Mouse (Mus musculus) left cerebral cortex, adult 11 months (tissue): ENCODE measurements around the gene Mphosph10.

Experiments
- DNase-seq: peaks from one replicate; pipeline ENCODE4 v3.0.0; 2022; ENCODE audit warnings: low spot score

Gene Mphosph10

GRCm38 (mm10) chr7:64392122-64392818 lies at the start of gene Mphosph10, which contains the start of gene Mcee:
Mphosph10 (minus strand) TSS chr7:64392268.
Mcee (plus strand) TSS chr7:64392607.
- peak; percentile 91 for DNase-seq

- no peak for DNase-seq
Observed at GRCm38 (mm10) chr7:64440519-64440918, 48.5 kb upstream of the Mphosph10 start.

GRCm38 (mm10) chr7:64439595-64440518 lies 47.8 kb upstream of the Mphosph10 start:
- DNase-seq, result no peak

DNA sequence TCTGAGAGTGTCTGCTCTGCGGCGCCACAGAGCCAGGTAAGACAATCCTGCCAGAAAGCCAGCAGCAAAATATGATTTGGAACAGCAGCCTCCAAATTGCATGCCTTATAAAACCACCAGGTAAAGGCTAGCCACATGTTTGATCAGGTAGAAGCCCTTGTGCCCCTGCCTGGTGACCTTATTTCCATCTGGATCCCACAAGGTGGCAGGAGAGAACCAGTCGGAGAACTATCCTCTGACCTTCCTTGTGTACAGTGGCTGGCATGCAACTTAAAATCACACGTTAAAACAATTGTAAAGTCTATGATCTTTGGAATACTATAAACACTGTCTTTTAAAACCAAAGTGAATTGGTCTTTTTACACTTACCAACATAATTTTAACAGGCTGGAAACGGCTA lies 32.8 kb upstream of the Mphosph10 start:
- peak; percentile 5 for DNase-seq

DNA sequence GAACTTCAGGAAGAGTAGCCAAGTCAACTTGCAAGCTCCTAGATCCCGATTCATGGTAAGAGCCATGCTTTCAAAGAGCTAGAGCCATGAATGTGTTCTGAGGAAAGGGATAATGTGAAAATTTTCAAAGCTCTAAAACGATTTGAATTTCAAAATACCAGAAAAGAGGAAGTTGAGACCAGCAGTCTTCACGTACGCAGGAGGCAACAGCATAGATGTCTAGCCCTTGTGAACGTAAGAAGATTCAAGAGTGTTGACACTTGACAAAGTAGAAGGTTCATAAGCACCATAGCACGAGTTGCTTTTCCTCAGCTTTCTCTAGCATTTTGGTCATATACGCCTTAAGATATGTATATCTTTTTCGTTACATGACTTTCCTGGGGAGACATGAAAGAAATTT lies 11.9 kb upstream of the Mphosph10 start:
- no peak for DNase-seq

- DNase-seq, result no peak
Observed at GRCm38 (mm10) chr7:64402452-64402851, 10.4 kb upstream of the Mphosph10 start.

DNA sequence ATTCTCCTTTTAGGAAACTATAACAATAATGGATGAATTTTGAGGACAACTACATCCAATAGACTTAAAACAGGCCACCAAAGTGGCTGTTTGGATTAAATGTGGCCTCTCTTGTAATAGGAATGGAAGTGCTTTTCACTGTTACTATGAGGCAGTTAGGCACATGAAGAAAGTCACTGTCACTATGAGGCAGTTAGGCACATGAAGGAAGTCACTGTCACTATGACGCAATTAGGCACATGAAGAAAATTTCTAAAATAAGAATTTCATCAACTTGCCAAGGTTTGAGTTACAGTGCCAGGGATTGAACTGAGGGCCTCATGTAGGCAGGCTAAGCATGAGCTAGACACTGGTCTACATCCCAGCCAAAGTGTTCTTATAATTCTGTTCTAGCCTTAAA lies 8.7 kb upstream of the Mphosph10 start:
- DNase-seq, result no peak

DNA sequence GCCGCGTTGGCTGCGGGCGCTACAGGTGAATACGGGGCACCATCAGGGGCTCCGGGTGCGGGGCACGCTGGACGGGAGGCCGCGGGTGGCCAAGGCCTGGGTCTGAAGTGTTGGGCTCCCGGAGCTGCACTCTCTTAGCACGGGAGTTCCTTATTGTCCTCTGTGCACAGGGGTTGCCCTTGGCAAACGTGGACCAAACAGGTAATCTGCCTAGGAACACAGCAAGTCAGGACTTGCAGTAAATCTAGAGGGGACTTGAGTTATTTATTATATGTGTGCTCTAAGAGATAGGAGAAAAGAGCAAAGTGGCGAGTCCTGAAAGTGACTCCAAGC lies 717 bp upstream of the Mphosph10 start:
- no peak for DNase-seq

DNA sequence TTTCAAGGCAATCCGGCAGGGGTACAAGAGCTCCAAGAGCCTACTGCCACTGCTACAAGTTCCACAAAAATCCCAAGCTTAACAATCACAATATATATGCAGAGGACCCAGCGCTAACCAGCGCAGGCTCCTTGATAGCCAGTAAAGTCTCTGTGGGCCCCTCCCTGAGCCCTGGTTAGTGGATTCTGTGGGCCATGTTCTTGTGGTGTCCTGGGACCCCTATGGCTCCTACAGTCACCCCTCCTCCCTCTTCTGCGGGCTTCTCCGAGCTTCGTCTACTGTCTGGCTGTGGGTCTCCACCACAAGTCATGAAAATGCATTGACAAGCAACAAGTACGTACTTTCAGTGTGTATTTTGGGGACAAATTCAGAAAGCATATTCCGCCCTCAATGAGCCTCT lies 589 bp downstream of the Mphosph10 start:
- DNase-seq, result no peak

DNA sequence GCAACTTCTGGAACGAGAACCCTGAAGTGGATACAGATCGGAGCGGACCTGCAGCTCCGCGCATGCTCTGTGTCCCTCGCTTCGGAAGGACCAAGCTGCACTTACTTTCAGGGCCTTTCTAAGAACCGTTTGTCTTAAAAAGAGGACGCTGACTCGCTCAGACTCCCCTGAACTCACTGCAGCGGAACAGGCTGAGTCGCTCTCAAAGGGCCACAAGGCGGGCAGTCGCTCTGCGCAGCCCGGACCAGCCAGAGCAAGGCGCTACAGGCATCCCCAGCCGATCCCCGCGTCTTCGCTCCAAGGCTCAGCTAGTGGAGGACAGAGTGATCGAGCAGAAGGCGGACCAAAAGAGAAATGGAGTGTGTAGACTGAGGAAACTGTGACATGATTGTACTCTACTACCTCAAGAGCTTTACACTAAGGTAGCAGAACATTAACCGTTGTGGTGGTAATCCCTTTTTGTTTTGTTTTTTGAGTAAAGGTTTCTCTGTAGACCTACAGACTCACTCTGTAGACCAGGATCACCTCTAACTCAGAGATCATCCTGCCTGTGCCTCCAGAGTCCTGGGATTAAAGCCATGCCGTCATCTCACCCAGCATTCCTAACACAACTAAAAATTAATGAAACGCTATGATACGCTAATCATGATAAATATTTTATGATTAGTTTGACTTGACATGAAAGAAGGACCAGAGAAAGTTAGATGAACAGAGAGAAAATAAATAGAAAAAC lies 18.1 kb downstream of the Mphosph10 start, which contains the start of gene Fan1:
Gene Fan1, minus strand, starts transcription at position 266 of the 733 bp plus-strand sequence.
- DNase-seq, result peak; percentile 74

- DNase-seq, result no peak
Observed at GRCm38 (mm10) chr7:64373147-64373829, 18.8 kb downstream of the Mphosph10 start.

- no peak for DNase-seq
Observed at GRCm38 (mm10) chr7:64371940-64372878, 19.9 kb downstream of the Mphosph10 start.

GRCm38 (mm10) chr7:64369841-64370240 lies 22.2 kb downstream of the Mphosph10 start:
- DNase-seq, result no peak

- DNase-seq, result no peak
Observed at GRCm38 (mm10) chr7:64365863-64366262, 26.2 kb downstream of the Mphosph10 start.

GRCm38 (mm10) chr7:64360586-64360945 lies 31.5 kb downstream of the Mphosph10 start:
- DNase-seq, result peak; percentile 40

GRCm38 (mm10) chr7:64359943-64360585 lies 32.0 kb downstream of the Mphosph10 start:
- DNase-seq, result no peak

GRCm38 (mm10) chr7:64358666-64359065 lies 33.4 kb downstream of the Mphosph10 start:
- DNase-seq, result no peak

DNA sequence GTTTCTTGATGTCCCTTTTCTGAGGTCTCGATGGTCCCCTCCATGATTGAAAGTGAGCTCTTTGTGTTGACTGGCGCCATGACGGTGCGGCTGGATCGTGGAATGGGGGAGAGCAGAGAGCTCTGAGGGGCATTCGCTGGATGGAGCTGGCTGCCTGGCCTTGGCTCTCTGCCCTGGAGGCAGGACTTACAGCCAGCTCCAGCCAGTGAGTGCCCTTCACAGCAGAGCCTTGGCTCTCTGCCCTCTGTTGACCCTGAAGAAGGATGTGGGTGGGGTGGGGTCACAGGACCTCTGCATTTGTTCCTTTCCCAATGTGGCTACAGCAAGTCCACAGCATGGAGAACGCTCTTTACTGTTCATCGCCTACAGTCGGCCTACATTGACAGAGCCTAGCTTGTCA lies 34.7 kb downstream of the Mphosph10 start:
- peak; percentile 67 for DNase-seq

GRCm38 (mm10) chr7:64356661-64357060 lies 35.4 kb downstream of the Mphosph10 start:
- DNase-seq, result no peak

DNA sequence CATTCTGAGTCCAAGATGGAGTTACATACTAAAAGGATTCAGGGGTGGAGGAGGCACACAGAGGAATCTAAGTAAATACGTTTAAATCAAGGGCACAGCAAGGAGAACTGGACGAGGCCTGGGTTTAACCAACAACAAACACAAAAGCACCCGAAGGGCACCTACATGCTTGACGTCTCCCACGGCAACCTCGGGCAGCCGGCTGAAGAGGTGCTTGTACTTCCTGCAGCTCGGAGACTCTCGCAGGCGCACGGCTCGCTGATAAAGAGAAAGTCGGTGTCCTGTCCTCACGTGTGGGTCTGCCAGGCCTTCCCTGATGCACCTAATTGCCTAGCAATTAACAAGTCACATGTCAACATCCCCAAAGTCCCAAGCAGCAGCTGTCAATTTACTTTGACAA lies 37.9 kb downstream of the Mphosph10 start:
- DNase-seq, result no peak
